Mouse (Mus musculus): ENCODE data around the gene Hoxa7. TPM values are rescaled to one million over a fixed set of nuclear protein-coding genes. Genes with fewer than 3 reads are reported as not detected.

Gene Hoxa7
- polyA plus RNA-seq, 1 experiment: not detected

GRCm38 (mm10) chr6:52200073-52200750 lies 21.4 kb downstream of the Hoxa7 start:
- Histone ChIP-seq H3K27ac (ENCODE audit: insufficient read depth, low read depth, low read length) (no peak overlapping the region), H3K4me3 (ENCODE audit: insufficient read depth, low read length) (no peak overlapping the region), H3K4me1 (ENCODE audit: control insufficient read depth, insufficient read depth, low read length) (no peaks in the 10 kb centered on the region)
- TF ChIP-seq CTCF (IDR thresholded peaks at IDR 0.05; ENCODE audit: low read depth, low read length): no peak
- TF ChIP-seq POLR2A (IDR thresholded peaks at IDR 0.05; ENCODE audit: borderline replicate concordance, low read depth, low read length): no peak

- TF ChIP-seq POLR2A (IDR thresholded peaks at IDR 0.05; ENCODE audit: borderline replicate concordance, low read depth, low read length) (no peak), CTCF (IDR thresholded peaks at IDR 0.05; ENCODE audit: low read depth, low read length) (no peak)
- Histone ChIP-seq H3K4me3 (ENCODE audit: insufficient read depth, low read length) (no peak overlapping the region), H3K27ac (ENCODE audit: insufficient read depth, low read depth, low read length) (no peak overlapping the region), H3K4me1 (ENCODE audit: control insufficient read depth, insufficient read depth, low read length) (peaks cover 4% of the 10 kb centered on the region)
Observed at GRCm38 (mm10) chr6:52197271-52197670, 24.4 kb downstream of the Hoxa7 start.

- Histone ChIP-seq H3K27ac (ENCODE audit: insufficient read depth, low read depth, low read length) (no peak overlapping the region), H3K4me1 (ENCODE audit: control insufficient read depth, insufficient read depth, low read length) (peaks cover 5% of the 10 kb centered on the region), H3K4me3 (ENCODE audit: insufficient read depth, low read length) (no peak overlapping the region)
- TF ChIP-seq POLR2A (IDR thresholded peaks at IDR 0.05; ENCODE audit: borderline replicate concordance, low read depth, low read length) (no peak), CTCF (IDR thresholded peaks at IDR 0.05; ENCODE audit: low read depth, low read length) (no peak)
Observed at GRCm38 (mm10) chr6:52196811-52197210, 24.8 kb downstream of the Hoxa7 start.

GRCm38 (mm10) chr6:52194690-52195089 lies 27.0 kb downstream of the Hoxa7 start:
- TF ChIP-seq CTCF (IDR thresholded peaks at IDR 0.05; ENCODE audit: low read depth, low read length) (no peak), POLR2A (IDR thresholded peaks at IDR 0.05; ENCODE audit: borderline replicate concordance, low read depth, low read length) (no peak)
- H3K4me1 ChIP-seq (ENCODE audit: control insufficient read depth, insufficient read depth, low read length): peaks cover 5% of the 10 kb centered on the region
- no peak overlapping the region for H3K4me3 ChIP-seq (ENCODE audit: insufficient read depth, low read length)
- H3K27ac ChIP-seq (ENCODE audit: insufficient read depth, low read depth, low read length): no peak overlapping the region

- Histone ChIP-seq H3K27ac (ENCODE audit: insufficient read depth, low read depth, low read length) (no peak overlapping the region), H3K4me3 (ENCODE audit: insufficient read depth, low read length) (peak overlapping the region; percentile 78), H3K4me1 (ENCODE audit: control insufficient read depth, insufficient read depth, low read length) (peaks cover 5% of the 10 kb centered on the region)
- no peak for TF ChIP-seq POLR2A (IDR thresholded peaks at IDR 0.05; ENCODE audit: borderline replicate concordance, low read depth, low read length)
- no peak for TF ChIP-seq CTCF (IDR thresholded peaks at IDR 0.05; ENCODE audit: low read depth, low read length)
Observed at GRCm38 (mm10) chr6:52191860-52192550, 29.6 kb downstream of the Hoxa7 start.

- no peak for TF ChIP-seq CTCF (IDR thresholded peaks at IDR 0.05; ENCODE audit: low read depth, low read length)
- TF ChIP-seq POLR2A (IDR thresholded peaks at IDR 0.05; ENCODE audit: borderline replicate concordance, low read depth, low read length): no peak
- Histone ChIP-seq H3K27ac (ENCODE audit: insufficient read depth, low read depth, low read length) (no peak within 1 kb of the TSS), H3K4me1 (ENCODE audit: control insufficient read depth, insufficient read depth, low read length) (peaks cover 5% of the 10 kb centered on the region), H3K4me3 (ENCODE audit: insufficient read depth, low read length) (peak within 1 kb of the TSS; percentile 78)
Observed at GRCm38 (mm10) chr6:52190906-52191810, 30.5 kb downstream of the Hoxa7 start, which contains the start of gene Hoxa4. TSS of gene Hoxa4 (minus strand) at chr6:52191753.

GRCm38 (mm10) chr6:52190410-52190809 lies 31.2 kb downstream of the Hoxa7 start:
- Histone ChIP-seq H3K27ac (ENCODE audit: insufficient read depth, low read depth, low read length) (no peak overlapping the region), H3K4me1 (ENCODE audit: control insufficient read depth, insufficient read depth, low read length) (peaks cover 5% of the 10 kb centered on the region), H3K4me3 (ENCODE audit: insufficient read depth, low read length) (no peak overlapping the region)
- no peak for TF ChIP-seq POLR2A (IDR thresholded peaks at IDR 0.05; ENCODE audit: borderline replicate concordance, low read depth, low read length)
- TF ChIP-seq CTCF (IDR thresholded peaks at IDR 0.05; ENCODE audit: low read depth, low read length): no peak

- Histone ChIP-seq H3K4me3 (ENCODE audit: insufficient read depth, low read length) (no peak overlapping the region), H3K4me1 (ENCODE audit: control insufficient read depth, insufficient read depth, low read length) (peaks cover 5% of the 10 kb centered on the region), H3K27ac (ENCODE audit: insufficient read depth, low read depth, low read length) (no peak overlapping the region)
- TF ChIP-seq POLR2A (IDR thresholded peaks at IDR 0.05; ENCODE audit: borderline replicate concordance, low read depth, low read length) (no peak), CTCF (IDR thresholded peaks at IDR 0.05; ENCODE audit: low read depth, low read length) (no peak)
Observed at GRCm38 (mm10) chr6:52189909-52190308, 31.7 kb downstream of the Hoxa7 start.

- Histone ChIP-seq H3K27ac (ENCODE audit: insufficient read depth, low read depth, low read length) (no peak overlapping the region), H3K4me1 (ENCODE audit: control insufficient read depth, insufficient read depth, low read length) (peaks cover 5% of the 10 kb centered on the region), H3K4me3 (ENCODE audit: insufficient read depth, low read length) (no peak overlapping the region)
- TF ChIP-seq CTCF (IDR thresholded peaks at IDR 0.05; ENCODE audit: low read depth, low read length) (no peak), POLR2A (IDR thresholded peaks at IDR 0.05; ENCODE audit: borderline replicate concordance, low read depth, low read length) (no peak)
Observed at GRCm38 (mm10) chr6:52189172-52189591, 32.5 kb downstream of the Hoxa7 start.
